Comparison of ENCODE assay signal across 1 mouse cellular context in the genomic region with DNA sequence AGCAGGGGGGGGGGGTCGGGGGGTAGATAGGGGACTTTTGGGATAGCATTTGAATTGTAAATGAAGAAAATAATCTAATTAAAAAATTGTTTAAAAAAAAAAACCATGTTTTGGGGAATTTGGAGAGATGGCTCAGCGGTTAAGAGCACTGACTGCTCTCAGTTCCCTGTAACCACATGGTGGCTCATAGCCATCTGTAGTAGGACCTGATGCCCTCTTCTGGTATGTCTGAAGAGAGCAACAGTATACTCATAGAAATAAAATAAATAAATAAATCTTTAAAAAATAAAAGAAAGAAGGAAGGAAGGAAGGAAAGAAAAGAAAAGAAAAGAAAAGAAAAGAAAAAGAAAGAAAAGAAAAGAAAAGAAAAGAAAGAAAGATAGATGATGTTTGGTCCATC.
A peak's percentile ranks its signal among the peaks of the same experiment; 100 is the strongest.
TF ChIP-seq lines count a peak whose summit lies in the region.

No protein-coding gene starts in this region.

TF ChIP-seq in CH12.LX, 34 proteins besides CTCF, POLR2A, EP300 and RAD21 (continued from another document):
- TF ChIP-seq ZNF384 (IDR thresholded peaks at IDR 0.05; ENCODE audit: low read depth, low read length) (peak; percentile 35; the same call in 1 of the 2 replicates), PAX5 (IDR thresholded peaks at IDR 0.05; ENCODE audit: low read length) (no peak), MEF2A (IDR thresholded peaks at IDR 0.05; ENCODE audit: borderline replicate concordance, low read depth, low read length) (no peak), ZKSCAN1 (IDR thresholded peaks at IDR 0.05; ENCODE audit: borderline replicate concordance, low read depth, low read length) (no peak), ZC3H11A (IDR thresholded peaks at IDR 0.05; ENCODE audit: low read depth, low read length) (no peak), MXI1 (IDR thresholded peaks at IDR 0.05; ENCODE audit: low read depth, low read length) (no peak), UBTF (IDR thresholded peaks at IDR 0.05; ENCODE audit: low read depth, low read length) (no peak), RCOR1 (conservative IDR thresholded peaks at IDR 0.05; ENCODE audit: low read depth, low read length) (no peak), MAZ (IDR thresholded peaks at IDR 0.05; ENCODE audit: low read depth, low read length) (no peak), CHD2 (IDR thresholded peaks at IDR 0.05; ENCODE audit: low read length) (no peak)
TF ChIP-seq in CH12.LX: peak in this region for 3.
